Mouse (Mus musculus) T-helper 17 cell (primary cell): ENCODE results near the gene Acad10.

Experiments used
- in situ Hi-C, 2 experiments: fragments of 300-600 bp; cut with MboI, MseI; formaldehyde crosslinking; loops; 1 replicate in 1 of 2; 2 replicates in 1 of 2; pipeline ENCODE4 v1.15.1; 2025; ENCODE audit warnings: high pct_unique_total_duplicates in 2 of 2

The Acad10 gene

GRCm38 (mm10) chr5:121597991-121598537 is 62.2 kb downstream of the Acad10 start:
- in situ Hi-C loops = loop anchor here in 1 of 2 experiments (5.0 kb wide), 1 partner anchor 36 kb away; no protein-coding TSS in a partner anchor

- in situ Hi-C loops = loop anchor here in 1 of 2 experiments (5.0 kb wide), 1 partner anchor 35 kb away; no protein-coding TSS in a partner anchor
Observed at GRCm38 (mm10) chr5:121597332-121597731, 63.0 kb downstream of the Acad10 start.

GRCm38 (mm10) chr5:121596226-121596625 is 64.1 kb downstream of the Acad10 start:
- in situ Hi-C loops = loop anchor here in 1 of 2 experiments (5.0 kb wide), 1 partner anchor 34 kb away; no protein-coding TSS in a partner anchor

GRCm38 (mm10) chr5:121595758-121596157 is 64.6 kb downstream of the Acad10 start:
- in situ Hi-C loops = loop anchor here in 1 of 2 experiments (5.0 kb wide), 1 partner anchor 33 kb away; no protein-coding TSS in a partner anchor

- in situ Hi-C loops = loop anchor here in 1 of 2 experiments (5.0 kb wide), 1 partner anchor 33 kb away; no protein-coding TSS in a partner anchor
Observed at GRCm38 (mm10) chr5:121594714-121595313, 65.5 kb downstream of the Acad10 start.

GRCm38 (mm10) chr5:121593451-121594401 is 66.6 kb downstream of the Acad10 start, which contains the start of gene Aldh2:
Gene Aldh2, minus strand, starts transcription at chr5:121593824.
- in situ Hi-C loops = no loop called here

GRCm38 (mm10) chr5:121592816-121593407 is 67.4 kb downstream of the Acad10 start:
- in situ Hi-C loops = no loop called here

GRCm38 (mm10) chr5:121592064-121592815 is 68.1 kb downstream of the Acad10 start:
- in situ Hi-C loops = no loop called here

- in situ Hi-C loops = no loop called here
Observed at GRCm38 (mm10) chr5:121591417-121592063, 68.8 kb downstream of the Acad10 start.

- in situ Hi-C loops = no loop called here
Observed at GRCm38 (mm10) chr5:121589928-121590327, 70.4 kb downstream of the Acad10 start.

GRCm38 (mm10) chr5:121586400-121587039 is 73.8 kb downstream of the Acad10 start:
- in situ Hi-C loops = no loop called here

GRCm38 (mm10) chr5:121585699-121586098 is 74.6 kb downstream of the Acad10 start:
- in situ Hi-C loops = no loop called here

- in situ Hi-C loops = no loop called here
Observed at GRCm38 (mm10) chr5:121585005-121585404, 75.3 kb downstream of the Acad10 start.

GRCm38 (mm10) chr5:121583765-121584501 is 76.4 kb downstream of the Acad10 start:
- in situ Hi-C loops = no loop called here

GRCm38 (mm10) chr5:121581945-121582344 is 78.4 kb downstream of the Acad10 start:
- in situ Hi-C loops = no loop called here

- in situ Hi-C loops = no loop called here
Observed at GRCm38 (mm10) chr5:121576927-121577488, 83.3 kb downstream of the Acad10 start.

GRCm38 (mm10) chr5:121575867-121576266 is 84.4 kb downstream of the Acad10 start:
- in situ Hi-C loops = no loop called here

- in situ Hi-C loops = no loop called here
Observed at GRCm38 (mm10) chr5:121574145-121574544, 86.2 kb downstream of the Acad10 start.
